Mouse (Mus musculus) myocyte (in vitro differentiated cells): ENCODE measurements around the gene Golga7b. TPM values are rescaled to one million over a fixed set of nuclear protein-coding genes. Genes with fewer than 3 reads are reported as not detected.

ENCODE experiments used
- H3K27me3 ChIP-seq: one replicate; pipeline ENCODE4 v1.6.1; 2011; ENCODE audit not compliant: control insufficient read depth, insufficient read depth, insufficient read length
- H3K36me3 ChIP-seq: one replicate; pipeline ENCODE4 v1.6.1; 2011; ENCODE audit not compliant: control insufficient read depth, insufficient read depth
- H3K4me2 ChIP-seq: one replicate; pipeline ENCODE4 v1.6.1; 2011; ENCODE audit warnings: low read depth, control low read depth
- H3K4me3 ChIP-seq: one replicate; pipeline ENCODE4 v1.5.1; 2011; ENCODE audit warnings: mild to moderate bottlenecking, control low read depth, moderate library complexity
- H3K79me2 ChIP-seq: one replicate; pipeline ENCODE4 v1.6.1; 2011; ENCODE audit not compliant: control insufficient read depth, insufficient read depth
- H3ac ChIP-seq: one replicate; pipeline ENCODE4 v1.6.1; 2011; ENCODE audit not compliant: control insufficient read depth, insufficient read length
- CEBPB ChIP-seq: IDR thresholded peaks from 2 replicates; pipeline ENCODE4 v1.6.1; 2011; ENCODE audit warnings: mild to moderate bottlenecking, moderate library complexity; ENCODE audit not compliant: poor library complexity, insufficient read depth, severe bottlenecking
- E2F4 ChIP-seq: IDR thresholded peaks from one replicate; pipeline ENCODE4 v1.6.1; 2011; ENCODE audit warnings: mild to moderate bottlenecking, control low read depth, moderate library complexity; ENCODE audit not compliant: insufficient read depth
- MAX ChIP-seq: IDR thresholded peaks from one replicate; pipeline ENCODE4 v1.6.1; 2011; ENCODE audit warnings: low read depth, mild to moderate bottlenecking, control low read depth
- MYOD1 ChIP-seq, 3 experiments: IDR thresholded peaks; one replicate each; pipeline ENCODE4 v1.6.1; 2011; ENCODE audit warnings: control low read depth in 2 of 3, low read depth in 2 of 3, mild to moderate bottlenecking in 2 of 3, moderate library complexity in 1 of 3; ENCODE audit not compliant: insufficient read length in 2 of 3, control insufficient read depth in 1 of 3
- MYOG ChIP-seq, 3 experiments: IDR thresholded peaks; one replicate each; pipeline ENCODE4 v1.6.1; 2011; ENCODE audit warnings: control low read depth in 2 of 3, low read depth in 2 of 3, mild to moderate bottlenecking in 2 of 3; ENCODE audit not compliant: insufficient read length in 2 of 3, control insufficient read depth in 1 of 3, insufficient read depth in 1 of 3
- POLR2A ChIP-seq: IDR thresholded peaks from one replicate; pipeline ENCODE4 v1.6.1; 2011; ENCODE audit warnings: low read depth, mild to moderate bottlenecking, control low read depth, moderate library complexity; ENCODE audit not compliant: insufficient read length
- POLR2AphosphoS2 ChIP-seq: IDR thresholded peaks from one replicate; pipeline ENCODE4 v1.6.1; 2011; ENCODE audit warnings: low read depth, control low read depth; ENCODE audit not compliant: insufficient read length
- REST ChIP-seq: IDR thresholded peaks from one replicate; pipeline ENCODE4 v1.6.1; 2011; ENCODE audit warnings: mild to moderate bottlenecking, control low read depth, moderate library complexity; ENCODE audit not compliant: insufficient read depth, insufficient read length
- SRF ChIP-seq: IDR thresholded peaks from one replicate; pipeline ENCODE4 v1.6.1; 2011; ENCODE audit warnings: low read depth; ENCODE audit not compliant: control insufficient read depth, insufficient read length
- TCF12 ChIP-seq: IDR thresholded peaks from one replicate; pipeline ENCODE4 v1.6.1; 2011; ENCODE audit warnings: mild to moderate bottlenecking, control low read depth; ENCODE audit not compliant: poor library complexity, insufficient read depth, severe bottlenecking
- TCF3 ChIP-seq: IDR thresholded peaks from one replicate; pipeline ENCODE4 v1.6.1; 2011; ENCODE audit warnings: low read depth, control low read depth; ENCODE audit not compliant: insufficient read length
- USF1 ChIP-seq: IDR thresholded peaks from one replicate; pipeline ENCODE4 v1.6.1; 2011; ENCODE audit warnings: low read depth, mild to moderate bottlenecking, control low read depth, moderate library complexity
- polyA plus RNA-seq: library from polyadenylated mRNA; unstranded; fragments of >200 nt; fragmentation: generic; extraction: Trizol; gene quantifications from one replicate; pipeline ENCODE4 v1.2.1, GENCODE M21; 2012; ENCODE audit warnings: missing spikeins

Gene Golga7b
- polyA plus RNA-seq, 1 experiment: 0.06 TPM

GRCm38 (mm10) chr19:42306202-42306601, 58.8 kb downstream of the Golga7b start:
- H3K27me3 ChIP-seq: peaks cover 74% of the 10 kb centered on the region

GRCm38 (mm10) chr19:42307019-42307418, 59.6 kb downstream of the Golga7b start:
- Histone ChIP-seq H3K4me3 (no peak overlapping the region), H3K4me2 (no peak overlapping the region), H3K27me3 (peaks cover 76% of the 10 kb centered on the region), H3ac (no peak overlapping the region), H3K36me3 (no peaks in the 10 kb centered on the region), H3K79me2 (no peaks in the 10 kb centered on the region)
- TF ChIP-seq REST (no peak), USF1 (no peak), MYOD1 (IDR thresholded peaks at IDR 0.05; ENCODE audit: control insufficient read depth in 1 of 3, insufficient read length in 2 of 3, low read depth in 2 of 3) (no peak), POLR2AphosphoS2 (no peak), CEBPB (no peak), E2F4 (no peak), SRF (no peak), MAX (no peak), POLR2A (no peak), TCF3 (no peak), MYOG (IDR thresholded peaks at IDR 0.05; ENCODE audit: control insufficient read depth in 1 of 3, insufficient read depth in 1 of 3, insufficient read length in 2 of 3, low read depth in 2 of 3) (no peak), TCF12 (no peak)

More at GRCm38 (mm10) chr19:42306202-42306601, 58.8 kb downstream of the Golga7b start:
- TF ChIP-seq E2F4 (no peak), MYOG (IDR thresholded peaks at IDR 0.05; ENCODE audit: control insufficient read depth in 1 of 3, insufficient read depth in 1 of 3, insufficient read length in 2 of 3, low read depth in 2 of 3) (no peak), TCF3 (no peak), USF1 (no peak), POLR2A (no peak), REST (no peak), SRF (no peak), POLR2AphosphoS2 (no peak), CEBPB (no peak), MAX (no peak), TCF12 (no peak), MYOD1 (IDR thresholded peaks at IDR 0.05; ENCODE audit: control insufficient read depth in 1 of 3, insufficient read length in 2 of 3, low read depth in 2 of 3) (no peak)
- H3K4me3 ChIP-seq: no peak overlapping the region
- no peak overlapping the region for H3K4me2 ChIP-seq
- no peaks in the 10 kb centered on the region for H3K36me3 ChIP-seq
- H3ac ChIP-seq: no peak overlapping the region
- H3K79me2 ChIP-seq: no peaks in the 10 kb centered on the region

- Histone ChIP-seq H3K36me3 (no peaks in the 10 kb centered on the region), H3K4me2 (no peak overlapping the region), H3K4me3 (no peak overlapping the region), H3K79me2 (no peaks in the 10 kb centered on the region), H3K27me3 (peaks cover 74% of the 10 kb centered on the region), H3ac (no peak overlapping the region)
- TF ChIP-seq MYOG (IDR thresholded peaks at IDR 0.05; ENCODE audit: control insufficient read depth in 1 of 3, insufficient read depth in 1 of 3, insufficient read length in 2 of 3, low read depth in 2 of 3): no peak
- no peak for TF ChIP-seq MYOD1 (IDR thresholded peaks at IDR 0.05; ENCODE audit: control insufficient read depth in 1 of 3, insufficient read length in 2 of 3, low read depth in 2 of 3)
- no peak for TF ChIP-seq USF1
- no peak for TF ChIP-seq TCF12
- no peak for TF ChIP-seq CEBPB
- no peak for TF ChIP-seq POLR2A
- no peak for TF ChIP-seq TCF3
- no peak for TF ChIP-seq MAX
- no peak for TF ChIP-seq SRF
- no peak for TF ChIP-seq REST
- TF ChIP-seq E2F4: no peak
- TF ChIP-seq POLR2AphosphoS2: no peak
Observed at GRCm38 (mm10) chr19:42308931-42309330, 61.6 kb downstream of the Golga7b start.

GRCm38 (mm10) chr19:42311332-42311731, 64.0 kb downstream of the Golga7b start:
- peaks cover 73% of the 10 kb centered on the region for H3K27me3 ChIP-seq
- no peak for TF ChIP-seq MAX

GRCm38 (mm10) chr19:42312191-42312590, 64.8 kb downstream of the Golga7b start:
- Histone ChIP-seq H3K36me3 (no peaks in the 10 kb centered on the region), H3K4me2 (no peak overlapping the region), H3K4me3 (no peak overlapping the region), H3K79me2 (no peaks in the 10 kb centered on the region), H3K27me3 (peaks cover 73% of the 10 kb centered on the region), H3ac (no peak overlapping the region)
- TF ChIP-seq POLR2AphosphoS2: no peak
- no peak for TF ChIP-seq REST
- no peak for TF ChIP-seq CEBPB
- no peak for TF ChIP-seq SRF
- no peak for TF ChIP-seq USF1
- TF ChIP-seq E2F4: no peak
- no peak for TF ChIP-seq TCF3
- TF ChIP-seq TCF12: no peak
- TF ChIP-seq MAX: no peak
- TF ChIP-seq POLR2A: no peak
- no peak for TF ChIP-seq MYOD1 (IDR thresholded peaks at IDR 0.05; ENCODE audit: control insufficient read depth in 1 of 3, insufficient read length in 2 of 3, low read depth in 2 of 3)
- no peak for TF ChIP-seq MYOG (IDR thresholded peaks at IDR 0.05; ENCODE audit: control insufficient read depth in 1 of 3, insufficient read depth in 1 of 3, insufficient read length in 2 of 3, low read depth in 2 of 3)

More at GRCm38 (mm10) chr19:42311332-42311731, 64.0 kb downstream of the Golga7b start:
- H3K36me3 ChIP-seq: no peaks in the 10 kb centered on the region
- H3K79me2 ChIP-seq: no peaks in the 10 kb centered on the region
- no peak overlapping the region for H3ac ChIP-seq
- no peak overlapping the region for H3K4me3 ChIP-seq
- no peak overlapping the region for H3K4me2 ChIP-seq
